Mouse (Mus musculus) ES-Bruce4 (cell line): ENCODE results near the gene Ppp1r13l. TPM values are rescaled to one million over a fixed set of nuclear protein-coding genes. Genes with fewer than 3 reads are reported as not detected.

ENCODE experiments used
- H3K27ac ChIP-seq: 2 replicates; pipeline ENCODE4 v1.5.1; 2012; ENCODE audit warnings: low read length, inconsistent platforms; ENCODE audit not compliant: insufficient read depth
- H3K27me3 ChIP-seq: 2 replicates; pipeline ENCODE4 v1.6.1; 2012; ENCODE audit warnings: mild to moderate bottlenecking, low read length, inconsistent platforms; ENCODE audit not compliant: control insufficient read depth, poor library complexity, insufficient read depth, severe bottlenecking
- H3K36me3 ChIP-seq: 2 replicates; pipeline ENCODE4 v1.6.1; 2012; ENCODE audit warnings: inconsistent platforms, mild to moderate bottlenecking, low read length, moderate library complexity; ENCODE audit not compliant: control insufficient read depth, poor library complexity, insufficient read depth, severe bottlenecking
- H3K4me1 ChIP-seq: one replicate; pipeline ENCODE4 v1.8.1; 2011; ENCODE audit warnings: low read length; ENCODE audit not compliant: control insufficient read depth, insufficient read depth
- H3K4me3 ChIP-seq: 2 replicates; pipeline ENCODE4 v1.5.1; 2011; ENCODE audit warnings: low read depth, mild to moderate bottlenecking, low read length
- H3K9ac ChIP-seq: 2 replicates; pipeline ENCODE4 v1.6.1; 2012; ENCODE audit warnings: low read depth, mild to moderate bottlenecking, inconsistent platforms; ENCODE audit not compliant: poor library complexity, severe bottlenecking
- H3K9me3 ChIP-seq: replicated peaks from 2 replicates; pipeline ENCODE4 v1.6.1; 2012; ENCODE audit warnings: mild to moderate bottlenecking, low read length, inconsistent platforms; ENCODE audit not compliant: control insufficient read depth, poor library complexity, insufficient read depth, severe bottlenecking
- CTCF ChIP-seq: IDR thresholded peaks from one replicate; pipeline ENCODE4 v1.8.1; 2011; ENCODE audit warnings: low read depth, low read length
- EP300 ChIP-seq: IDR thresholded peaks from 2 replicates; pipeline ENCODE4 v1.6.1; 2011; ENCODE audit warnings: low read depth, low read length; ENCODE audit not compliant: insufficient read depth
- POLR2A ChIP-seq: IDR thresholded peaks from one replicate; pipeline ENCODE4 v1.8.1; 2011; ENCODE audit warnings: low read length; ENCODE audit not compliant: insufficient read depth
- polyA plus RNA-seq: library from polyadenylated mRNA; stranded (reverse); fragments of >200 nt; gene quantifications from 2 replicates; pipeline ENCODE4 v1.2.4, GENCODE M21; 2011; ENCODE audit warnings: low read depth; ENCODE audit not compliant: missing spikeins, insufficient read depth, insufficient read length

The Ppp1r13l gene
- polyA plus RNA-seq, 1 experiment = 21.9 TPM

GRCm38 (mm10) chr7:19410766-19411344, 51.3 kb downstream of the Ppp1r13l start:
- Histone ChIP-seq H3K27ac (no peak overlapping the region), H3K36me3 (no peaks in the 10 kb centered on the region), H3K9ac (no peak overlapping the region), H3K9me3 (no peaks in the 10 kb centered on the region), H3K4me1 (no peaks in the 10 kb centered on the region), H3K27me3 (no peaks in the 10 kb centered on the region), H3K4me3 (no peak overlapping the region)
- TF ChIP-seq POLR2A (no peak), EP300 (no peak), CTCF (no peak)

GRCm38 (mm10) chr7:19411783-19412182, 52.2 kb downstream of the Ppp1r13l start:
- TF ChIP-seq CTCF (no peak), EP300 (no peak)
- H3K27me3 ChIP-seq = no peaks in the 10 kb centered on the region

GRCm38 (mm10) chr7:19413525-19413924, 54.0 kb downstream of the Ppp1r13l start:
- TF ChIP-seq EP300 (no peak), CTCF (no peak), POLR2A (no peak)
- Histone ChIP-seq H3K27ac (no peak overlapping the region), H3K4me3 (no peak overlapping the region), H3K9me3 (no peaks in the 10 kb centered on the region), H3K4me1 (no peaks in the 10 kb centered on the region), H3K36me3 (no peaks in the 10 kb centered on the region), H3K9ac (no peak overlapping the region), H3K27me3 (no peaks in the 10 kb centered on the region)

More at GRCm38 (mm10) chr7:19411783-19412182, 52.2 kb downstream of the Ppp1r13l start:
- H3K36me3 ChIP-seq = no peaks in the 10 kb centered on the region
- no peak overlapping the region for H3K9ac ChIP-seq
- H3K4me3 ChIP-seq = no peak overlapping the region
- H3K27ac ChIP-seq = no peak overlapping the region
- no peaks in the 10 kb centered on the region for H3K9me3 ChIP-seq
- H3K4me1 ChIP-seq = no peaks in the 10 kb centered on the region

- Histone ChIP-seq H3K9me3 (no peaks in the 10 kb centered on the region), H3K27ac (no peak overlapping the region), H3K4me1 (no peaks in the 10 kb centered on the region), H3K4me3 (no peak overlapping the region), H3K9ac (no peak overlapping the region), H3K36me3 (no peaks in the 10 kb centered on the region), H3K27me3 (no peaks in the 10 kb centered on the region)
- TF ChIP-seq POLR2A = no peak
- TF ChIP-seq CTCF = no peak
- TF ChIP-seq EP300 = no peak
Measured at GRCm38 (mm10) chr7:19416590-19416989, 57.0 kb downstream of the Ppp1r13l start.

- Histone ChIP-seq H3K27me3 (no peaks in the 10 kb centered on the region; the same call in 1 of the 2 replicates), H3K27ac (no peak overlapping the region), H3K36me3 (no peaks in the 10 kb centered on the region), H3K9me3 (no peaks in the 10 kb centered on the region), H3K4me1 (no peaks in the 10 kb centered on the region), H3K9ac (peak overlapping the region; percentile 8; the same call in 1 of the 2 replicates), H3K4me3 (peak overlapping the region; percentile 68)
- TF ChIP-seq EP300 (no peak), POLR2A (no peak), CTCF (no peak)
Measured at GRCm38 (mm10) chr7:19420121-19420520, 60.6 kb downstream of the Ppp1r13l start.

- Histone ChIP-seq H3K27ac (no peak overlapping the region), H3K4me1 (no peaks in the 10 kb centered on the region), H3K4me3 (peak overlapping the region; percentile 73), H3K9me3 (no peaks in the 10 kb centered on the region), H3K27me3 (no peaks in the 10 kb centered on the region; the same call in 1 of the 2 replicates), H3K36me3 (no peaks in the 10 kb centered on the region), H3K9ac (no peak overlapping the region)
- TF ChIP-seq CTCF (no peak), EP300 (no peak), POLR2A (no peak)
Measured at GRCm38 (mm10) chr7:19420821-19421636, 61.5 kb downstream of the Ppp1r13l start.
